Mouse (Mus musculus) cortical plate, adult 2 months (tissue): ENCODE measurements at regions not wholly inside any gene's neighbourhood (a gene's known extent, or its start where the extent isn't known, plus 50 kb on each side); places are given as distances from the start of the nearest gene placed in this dataset.

Source experiments
- H3K27ac ChIP-seq: fragments of 200-500 bp; 2 replicates; pipeline ENCODE4 v1.5.1; 2012; ENCODE audit warnings: low read length, control low read depth, inconsistent platforms; ENCODE audit not compliant: insufficient read depth
- H3K4me1 ChIP-seq: fragments of 200-500 bp; 2 replicates; pipeline ENCODE4 v1.6.1; 2011; ENCODE audit warnings: low read length; ENCODE audit not compliant: control insufficient read depth, insufficient read depth
- H3K4me3 ChIP-seq: fragments of 200-500 bp; 2 replicates; pipeline ENCODE4 v1.5.1; 2011; ENCODE audit warnings: mild to moderate bottlenecking, low read length, control low read depth; ENCODE audit not compliant: insufficient read depth
- CTCF ChIP-seq: fragments of 200-500 bp; IDR thresholded peaks from 2 replicates; pipeline ENCODE4 v1.5.1; 2011; ENCODE audit warnings: mild to moderate bottlenecking, control low read depth, low read length; ENCODE audit not compliant: insufficient read depth; ENCODE audit errors: extremely low read depth
- POLR2A ChIP-seq: fragments of 200-500 bp; IDR thresholded peaks from 2 replicates; pipeline ENCODE4 v1.6.1; 2011; ENCODE audit warnings: mild to moderate bottlenecking, low read length, control low read depth; ENCODE audit not compliant: insufficient read depth; ENCODE audit errors: extremely low read depth

- H3K4me1 ChIP-seq = no peaks in the 10 kb centered on the region
- H3K27ac ChIP-seq = no peak overlapping the region
- no peak for TF ChIP-seq POLR2A
- no peak for TF ChIP-seq CTCF
- H3K4me3 ChIP-seq = no peak overlapping the region
Observed at GRCm38 (mm10) chr3:37937381-37938283, 213.3 kb upstream of the Gm5148 start.

- no peak overlapping the region for H3K4me3 ChIP-seq
- TF ChIP-seq POLR2A (no peak), CTCF (no peak)
Observed at GRCm38 (mm10) chr3:37936251-37936931, 212.1 kb upstream of the Gm5148 start.

GRCm38 (mm10) chr3:37934905-37935708 is 210.8 kb upstream of the Gm5148 start:
- no peak for TF ChIP-seq POLR2A
- no peak for TF ChIP-seq CTCF
- H3K4me3 ChIP-seq = no peak overlapping the region
- no peak overlapping the region for H3K27ac ChIP-seq
- H3K4me1 ChIP-seq = no peaks in the 10 kb centered on the region

More at GRCm38 (mm10) chr3:37936251-37936931, 212.1 kb upstream of the Gm5148 start:
- Histone ChIP-seq H3K27ac (no peak overlapping the region), H3K4me1 (no peaks in the 10 kb centered on the region)

GRCm38 (mm10) chr3:37934236-37934635 is 209.9 kb upstream of the Gm5148 start:
- H3K27ac ChIP-seq = no peak overlapping the region
- no peak for TF ChIP-seq CTCF
- no peak for TF ChIP-seq POLR2A
- no peak overlapping the region for H3K4me3 ChIP-seq
- no peaks in the 10 kb centered on the region for H3K4me1 ChIP-seq

GRCm38 (mm10) chr3:37928731-37929130 is 204.4 kb upstream of the Gm5148 start:
- no peak for TF ChIP-seq CTCF
- TF ChIP-seq POLR2A = no peak
- no peak overlapping the region for H3K4me3 ChIP-seq
- H3K4me1 ChIP-seq = no peaks in the 10 kb centered on the region
- H3K27ac ChIP-seq = no peak overlapping the region

GRCm38 (mm10) chr3:37919450-37920156 is 195.3 kb upstream of the Gm5148 start:
- Histone ChIP-seq H3K27ac (no peak overlapping the region), H3K4me3 (no peak overlapping the region), H3K4me1 (no peaks in the 10 kb centered on the region)
- no peak for TF ChIP-seq CTCF
- TF ChIP-seq POLR2A = no peak

- no peak overlapping the region for H3K4me3 ChIP-seq
- TF ChIP-seq POLR2A = no peak
- TF ChIP-seq CTCF = no peak
- H3K4me1 ChIP-seq = no peaks in the 10 kb centered on the region
- H3K27ac ChIP-seq = no peak overlapping the region
Observed at GRCm38 (mm10) chr3:37916786-37917479, 192.6 kb upstream of the Gm5148 start.

GRCm38 (mm10) chr3:37916281-37916680 is 192.0 kb upstream of the Gm5148 start:
- TF ChIP-seq POLR2A = no peak
- no peak for TF ChIP-seq CTCF
- H3K4me1 ChIP-seq = no peaks in the 10 kb centered on the region
- H3K27ac ChIP-seq = no peak overlapping the region
- no peak overlapping the region for H3K4me3 ChIP-seq

- Histone ChIP-seq H3K4me3 (no peak overlapping the region), H3K4me1 (no peaks in the 10 kb centered on the region), H3K27ac (no peak overlapping the region)
- TF ChIP-seq POLR2A (no peak), CTCF (no peak)
Observed at GRCm38 (mm10) chr3:37915673-37916072, 191.4 kb upstream of the Gm5148 start.
